Mouse (Mus musculus) stomach, embryonic 14.5 days (tissue): ENCODE data around the gene Sppl2c. TPM values are rescaled to one million over a fixed set of nuclear protein-coding genes. Genes with fewer than 3 reads are reported as not detected.

ENCODE experiments used
- ATAC-seq: fragments of 200-750 bp; cut with Nextera tagmentation; 2 replicates; pipeline ENCODE4 v1.8.0; 2017; ENCODE audit warnings: low read depth, moderate TSS enrichment; ENCODE audit not compliant: insufficient number of reproducible peaks, insufficient read depth, low FRiP score
- H3K27ac ChIP-seq: fragments of 300-500 bp; sonication (generic); 2 replicates; pipeline ENCODE4 v1.5.1; 2014; ENCODE audit warnings: mild to moderate bottlenecking, low read length, moderate library complexity, mixed read lengths
- H3K27me3 ChIP-seq: fragments of 300-500 bp; sonication (generic); 2 replicates; pipeline ENCODE4 v1.6.1; 2014; ENCODE audit warnings: low read length, control low read depth, mixed read lengths; ENCODE audit not compliant: control insufficient read depth, insufficient read depth
- H3K36me3 ChIP-seq: fragments of 300-500 bp; sonication (generic); 2 replicates; pipeline ENCODE4 v1.6.1; 2014; ENCODE audit warnings: mild to moderate bottlenecking, control low read depth, low read length, moderate library complexity, mixed read lengths; ENCODE audit not compliant: control insufficient read depth, insufficient read depth
- H3K4me1 ChIP-seq: fragments of 300-500 bp; sonication (generic); 2 replicates; pipeline ENCODE4 v1.6.1; 2014; ENCODE audit warnings: low read length, control low read depth, mixed read lengths; ENCODE audit not compliant: control insufficient read depth, insufficient read depth
- H3K4me2 ChIP-seq: fragments of 300-500 bp; sonication (generic); replicated peaks from 2 replicates; pipeline ENCODE4 v1.6.1; 2014; ENCODE audit warnings: low read depth, low read length, control low read depth
- H3K4me3 ChIP-seq: fragments of 300-500 bp; sonication (generic); 2 replicates; pipeline ENCODE4 v1.5.1; 2014; ENCODE audit warnings: low read depth, low read length, control low read depth
- H3K9ac ChIP-seq: fragments of 300-500 bp; sonication (generic); replicated peaks from 2 replicates; pipeline ENCODE4 v1.6.1; 2014; ENCODE audit warnings: low read depth, mild to moderate bottlenecking, control low read depth, low read length, moderate library complexity, mixed read lengths
- H3K9me3 ChIP-seq: fragments of 300-500 bp; sonication (generic); 2 replicates; pipeline ENCODE4 v1.6.1; 2016; ENCODE audit warnings: low read depth, low read length, control low read depth; ENCODE audit not compliant: control insufficient read depth
- WGBS: fragments of 180-500 bp; shearing (Covaris S2); extraction: QIAGEN DNeasy Blood & Tissue Kit; methylation state at CpG from one replicate; pipeline ENCODE4 v1.1.7; 2014; 5-methylcytosine and 5-hydroxymethylcytosine counted together
- polyA plus RNA-seq: library from polyadenylated mRNA; unstranded; fragments of >200 nt; fragmentation: Nextera tagmentation; extraction: Ambion mirVana; gene quantifications from 2 replicates; pipeline ENCODE4 v1.2.1, GENCODE M21; 2014

Sppl2c gene
- polyA plus RNA-seq, 1 experiment from 2014 or later: not detected

GRCm38 (mm10) chr11:104179804-104180203 is 6.3 kb upstream of the Sppl2c start:
- Histone ChIP-seq H3K9ac (no peak overlapping the region), H3K4me1 (no peaks in the 10 kb centered on the region), H3K4me3 (no peak overlapping the region), H3K27ac (no peak overlapping the region), H3K9me3 (no peaks in the 10 kb centered on the region), H3K4me2 (no peak overlapping the region), H3K36me3 (no peaks in the 10 kb centered on the region), H3K27me3 (no peaks in the 10 kb centered on the region)
- 70% methylated on average over 5 of the region's 5 CpGs for WGBS
- ATAC-seq: no peak

DNA sequence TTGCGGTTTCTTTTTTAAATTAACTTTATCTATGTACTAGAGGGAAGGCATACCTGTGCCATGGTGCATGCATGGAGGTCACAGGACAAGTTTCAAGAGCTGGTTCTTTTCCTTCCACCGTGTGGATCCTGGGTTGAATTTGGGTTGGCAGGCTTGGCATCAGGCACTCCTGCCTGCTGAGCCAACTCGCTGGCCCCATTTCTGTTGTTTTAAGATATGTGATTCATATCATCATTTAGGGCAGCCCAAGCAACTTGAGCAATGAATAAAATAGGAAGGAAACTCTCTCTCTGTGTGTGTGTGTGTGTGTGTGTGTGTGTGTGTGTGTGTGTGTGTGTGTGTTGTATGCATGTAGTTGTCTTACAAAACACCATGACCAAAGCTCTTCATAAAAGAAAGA is 4.0 kb upstream of the Sppl2c start:
- Histone ChIP-seq H3K9ac (no peak overlapping the region), H3K36me3 (no peaks in the 10 kb centered on the region), H3K9me3 (no peaks in the 10 kb centered on the region), H3K4me3 (no peak overlapping the region), H3K4me1 (no peaks in the 10 kb centered on the region), H3K27ac (no peak overlapping the region), H3K27me3 (no peaks in the 10 kb centered on the region), H3K4me2 (no peak overlapping the region)
- ATAC-seq: no peak
- 73% methylated on average over 3 of the region's 3 CpGs for WGBS

GRCm38 (mm10) chr11:104186837-104187150 is 667 bp downstream of the Sppl2c start:
- Histone ChIP-seq H3K4me3 (no peak overlapping the region), H3K27me3 (no peaks in the 10 kb centered on the region), H3K4me2 (no peak overlapping the region), H3K9ac (no peak overlapping the region), H3K36me3 (no peaks in the 10 kb centered on the region), H3K9me3 (no peaks in the 10 kb centered on the region), H3K27ac (no peak overlapping the region), H3K4me1 (no peaks in the 10 kb centered on the region)
- WGBS: 90% methylated on average over 9 of the region's 9 CpGs
- no peak for ATAC-seq

DNA sequence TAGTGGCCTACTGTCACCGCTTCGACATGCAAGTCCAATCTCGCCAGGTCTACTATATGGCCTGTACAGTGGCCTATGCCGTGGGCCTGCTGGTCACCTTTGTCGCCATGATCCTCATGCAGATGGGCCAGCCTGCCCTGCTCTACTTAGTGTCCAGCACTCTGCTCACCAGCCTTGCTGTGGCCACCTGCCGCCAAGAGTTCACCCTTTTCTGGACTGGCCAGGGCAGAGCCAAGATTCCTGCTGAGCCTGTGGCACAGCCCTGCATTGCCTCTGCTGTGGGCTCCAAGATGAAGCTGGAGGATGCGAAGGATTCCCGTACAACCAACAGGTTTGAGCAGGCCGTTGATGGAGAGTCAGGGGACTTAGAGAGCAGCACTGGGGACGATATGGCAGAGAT is 1.6 kb downstream of the Sppl2c start:
- no peaks in the 10 kb centered on the region for H3K9me3 ChIP-seq
- ATAC-seq: no peak
- H3K27me3 ChIP-seq: no peaks in the 10 kb centered on the region
- H3K4me3 ChIP-seq: no peak overlapping the region
- no peak overlapping the region for H3K4me2 ChIP-seq
- H3K4me1 ChIP-seq: no peaks in the 10 kb centered on the region
- no peaks in the 10 kb centered on the region for H3K36me3 ChIP-seq
- H3K9ac ChIP-seq: no peak overlapping the region
- H3K27ac ChIP-seq: no peak overlapping the region
- 94% methylated on average over 10 of the region's 10 CpGs for WGBS

DNA sequence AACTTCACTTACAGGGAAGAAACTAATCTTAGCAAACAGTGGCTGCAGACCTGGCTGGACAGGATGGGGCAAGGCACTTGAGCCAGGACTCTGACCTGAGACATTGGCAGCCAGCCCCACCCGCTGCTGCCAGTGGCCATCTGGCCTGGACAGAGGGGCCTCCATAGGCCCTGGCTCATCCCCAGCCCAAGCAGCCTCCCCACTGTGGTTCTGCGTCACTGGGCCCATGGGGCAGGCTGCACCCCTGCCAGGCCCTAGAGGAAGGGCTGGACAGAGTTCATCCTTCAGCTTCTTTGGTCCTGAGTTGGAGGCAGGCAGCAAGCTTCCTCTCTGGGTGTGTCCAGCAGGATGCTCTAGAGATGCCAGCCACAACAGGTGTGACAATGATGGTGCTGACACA is 3.9 kb downstream of the Sppl2c start:
- WGBS: 68% methylated on average over 2 of the region's 2 CpGs
- Histone ChIP-seq H3K9ac (no peak overlapping the region), H3K36me3 (no peaks in the 10 kb centered on the region), H3K4me1 (no peaks in the 10 kb centered on the region), H3K27me3 (no peaks in the 10 kb centered on the region), H3K4me3 (no peak overlapping the region), H3K27ac (no peak overlapping the region), H3K9me3 (no peaks in the 10 kb centered on the region), H3K4me2 (no peak overlapping the region)
- ATAC-seq: no peak

DNA sequence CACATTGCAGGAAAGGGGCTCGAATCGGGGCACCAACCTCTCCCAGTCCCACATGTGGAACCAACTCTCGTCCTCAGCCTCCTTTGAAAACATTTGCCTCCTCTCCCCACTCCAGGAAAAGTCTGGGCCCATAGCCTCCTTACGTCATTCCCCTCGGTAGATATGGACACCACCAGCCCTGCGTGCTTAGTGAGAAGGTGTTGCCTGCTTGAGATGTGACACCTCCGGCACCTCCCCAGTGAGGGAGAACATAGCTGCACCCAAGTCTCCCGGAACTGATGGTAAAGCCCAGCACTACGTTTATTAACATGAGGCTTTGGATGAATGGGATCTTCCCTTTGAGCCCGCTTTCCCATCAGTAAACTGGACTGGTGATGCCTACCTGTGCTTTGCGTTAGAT is 9.3 kb downstream of the Sppl2c start:
- no peak overlapping the region for H3K4me2 ChIP-seq
- H3K4me3 ChIP-seq: no peak overlapping the region
- H3K4me1 ChIP-seq: no peaks in the 10 kb centered on the region
- no peaks in the 10 kb centered on the region for H3K9me3 ChIP-seq
- 76% methylated on average over 11 of the region's 11 CpGs for WGBS
- no peaks in the 10 kb centered on the region for H3K36me3 ChIP-seq
- no peak for ATAC-seq
- no peak overlapping the region for H3K27ac ChIP-seq
- H3K27me3 ChIP-seq: no peaks in the 10 kb centered on the region
- no peak overlapping the region for H3K9ac ChIP-seq

- Histone ChIP-seq H3K4me2 (no peak overlapping the region), H3K27me3 (no peaks in the 10 kb centered on the region), H3K36me3 (no peaks in the 10 kb centered on the region), H3K4me3 (no peak overlapping the region), H3K9me3 (no peaks in the 10 kb centered on the region), H3K27ac (no peak overlapping the region), H3K4me1 (no peaks in the 10 kb centered on the region), H3K9ac (no peak overlapping the region)
- WGBS: 8% methylated on average over 9 of the region's 9 CpGs
- ATAC-seq: no peak
Measured at GRCm38 (mm10) chr11:104195791-104196190, 9.7 kb downstream of the Sppl2c start.

GRCm38 (mm10) chr11:104197861-104198260 is 11.7 kb downstream of the Sppl2c start:
- H3K4me1 ChIP-seq: no peaks in the 10 kb centered on the region
- H3K4me3 ChIP-seq: no peak overlapping the region
- no peak overlapping the region for H3K9ac ChIP-seq
- no peaks in the 10 kb centered on the region for H3K36me3 ChIP-seq
- no peak for ATAC-seq
- H3K27ac ChIP-seq: no peak overlapping the region
- WGBS: 3% methylated on average over 10 of the region's 10 CpGs
- H3K9me3 ChIP-seq: 0 out of 2 replicates have a peak, but pooled peaks cover 3% of the 10 kb centered on the region
- no peak overlapping the region for H3K4me2 ChIP-seq
- no peaks in the 10 kb centered on the region for H3K27me3 ChIP-seq

DNA sequence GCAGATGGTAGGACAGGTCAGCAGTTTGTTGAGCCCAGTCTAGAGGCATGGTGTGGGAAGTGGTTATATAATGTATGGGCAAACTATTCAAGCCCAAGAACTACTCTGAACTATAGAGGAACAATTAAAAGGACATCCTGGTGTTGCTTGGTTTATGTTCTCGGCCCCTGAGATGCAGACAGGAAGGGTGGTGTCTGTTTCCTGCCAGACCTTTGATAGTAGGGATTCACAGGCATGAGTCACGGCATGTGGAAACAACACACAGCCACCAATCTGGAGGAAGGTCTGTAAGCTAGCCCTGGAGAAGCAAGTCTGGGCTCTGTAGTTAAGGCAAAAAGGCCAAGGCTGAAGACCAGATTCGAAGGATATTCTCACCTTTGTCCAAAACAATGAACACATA is 17.1 kb downstream of the Sppl2c start:
- no peaks in the 10 kb centered on the region for H3K36me3 ChIP-seq
- H3K27ac ChIP-seq: no peak overlapping the region
- H3K4me3 ChIP-seq: no peak overlapping the region
- 79% methylated on average over 3 of the region's 3 CpGs for WGBS
- H3K4me2 ChIP-seq: no peak overlapping the region
- H3K9ac ChIP-seq: no peak overlapping the region
- ATAC-seq: no peak
- H3K9me3 ChIP-seq: 0 out of 2 replicates have a peak, but pooled peaks cover 3% of the 10 kb centered on the region
- no peaks in the 10 kb centered on the region for H3K27me3 ChIP-seq
- no peaks in the 10 kb centered on the region for H3K4me1 ChIP-seq
